Mouse (Mus musculus) kidney, embryonic 14.5 days (tissue): ENCODE measurements at regions not wholly inside any gene's neighbourhood (a gene's known extent, or its start where the extent isn't known, plus 50 kb on each side); places are given as distances from the start of the nearest gene placed in this dataset.

Source experiments
- ATAC-seq: fragments of 200-750 bp; cut with Nextera tagmentation; 2 replicates; pipeline ENCODE4 v1.8.0; 2017; ENCODE audit warnings: moderate number of reproducible peaks, mild to moderate bottlenecking, moderate TSS enrichment, moderate library complexity; ENCODE audit not compliant: low FRiP score, low TSS enrichment
- H3K27ac ChIP-seq: fragments of 300-500 bp; sonication (generic); 2 replicates; pipeline ENCODE4 v1.5.1; 2014; ENCODE audit warnings: low read depth, mild to moderate bottlenecking, low read length, moderate library complexity, mixed read lengths
- H3K27me3 ChIP-seq: fragments of 300-500 bp; sonication (generic); 2 replicates; pipeline ENCODE4 v1.6.1; 2014; ENCODE audit warnings: mild to moderate bottlenecking, low read length; ENCODE audit not compliant: control insufficient read depth, insufficient read depth
- H3K36me3 ChIP-seq: fragments of 300-500 bp; sonication (generic); 2 replicates; pipeline ENCODE4 v1.6.1; 2014; ENCODE audit warnings: low read length, mixed read lengths; ENCODE audit not compliant: control insufficient read depth, insufficient read depth
- H3K4me1 ChIP-seq: fragments of 300-500 bp; sonication (generic); 2 replicates; pipeline ENCODE4 v1.6.1; 2014; ENCODE audit warnings: low read length, mixed read lengths; ENCODE audit not compliant: control insufficient read depth, insufficient read depth
- H3K4me2 ChIP-seq: fragments of 300-500 bp; sonication (generic); replicated peaks from 2 replicates; pipeline ENCODE4 v1.6.1; 2014; ENCODE audit warnings: low read depth, mild to moderate bottlenecking, low read length
- H3K4me3 ChIP-seq: fragments of 300-500 bp; sonication (generic); 2 replicates; pipeline ENCODE4 v1.5.1; 2014; ENCODE audit warnings: mild to moderate bottlenecking, low read length
- H3K9ac ChIP-seq: fragments of 300-500 bp; sonication (generic); 2 replicates; pipeline ENCODE4 v1.6.1; 2014; ENCODE audit warnings: low read depth, mild to moderate bottlenecking, low read length, moderate library complexity
- H3K9me3 ChIP-seq: fragments of 300-500 bp; sonication (generic); 2 replicates; pipeline ENCODE4 v1.6.1; 2016; ENCODE audit warnings: low read length; ENCODE audit not compliant: control insufficient read depth
- WGBS: fragments of 180-500 bp; shearing (Covaris S2); extraction: QIAGEN DNeasy Blood & Tissue Kit; methylation state at CpG from one replicate; pipeline ENCODE4 v1.1.7; 2014; 5-methylcytosine and 5-hydroxymethylcytosine counted together

DNA sequence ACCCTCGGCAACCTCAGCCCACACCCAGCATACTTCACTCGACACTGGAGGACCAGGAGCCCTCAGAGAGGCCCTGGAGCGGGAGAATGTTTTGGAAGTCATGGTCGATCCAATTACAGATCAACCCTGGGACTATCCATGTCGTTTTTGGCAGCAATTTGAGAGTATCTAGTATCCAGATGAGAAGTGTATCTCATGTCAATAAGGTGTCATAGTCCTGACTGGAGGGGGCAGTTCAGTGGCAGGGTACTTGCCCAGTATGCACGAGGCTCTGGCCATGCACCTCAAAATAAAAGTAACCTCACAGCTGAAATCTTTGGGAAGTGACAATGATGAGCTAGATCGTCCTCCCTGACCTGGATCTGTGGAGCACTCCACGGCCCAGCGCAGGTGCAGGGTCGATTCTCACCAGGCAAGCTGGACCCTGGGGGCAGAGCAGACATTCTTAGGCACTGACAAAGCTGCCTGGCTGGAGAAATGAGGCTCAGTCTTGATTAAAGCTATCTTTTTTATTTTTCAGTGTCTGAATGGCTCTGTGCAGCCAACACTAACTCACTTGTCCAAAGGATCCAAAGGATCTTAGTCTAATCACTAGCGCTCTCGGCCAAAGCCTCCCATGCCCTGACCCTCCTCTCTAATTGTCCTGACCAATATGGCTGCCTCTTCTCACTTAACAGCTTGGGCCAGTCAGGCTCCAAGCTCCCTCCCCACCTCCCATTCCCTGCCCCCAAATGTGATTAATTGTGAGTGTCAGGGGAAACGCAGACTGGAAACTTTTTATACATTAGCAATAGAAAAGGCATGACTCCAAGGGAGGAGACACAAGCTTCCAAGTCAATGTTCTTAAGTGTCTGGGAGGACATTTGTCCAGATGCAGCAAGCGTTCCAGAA is 146.0 kb downstream of the Mtx3 start:
- Histone ChIP-seq H3K4me1 (no peaks in the 10 kb centered on the region), H3K4me2 (no peak overlapping the region), H3K27me3 (no peaks in the 10 kb centered on the region), H3K9ac (no peak overlapping the region), H3K4me3 (no peak overlapping the region), H3K27ac (no peak overlapping the region), H3K36me3 (no peaks in the 10 kb centered on the region), H3K9me3 (no peaks in the 10 kb centered on the region)
- 49% methylated on average over 14 of the region's 14 CpGs for WGBS
- ATAC-seq: peak; percentile 73
